Mouse (Mus musculus) neural tube, embryonic 15.5 days (tissue): ENCODE measurements at regions not wholly inside any gene's neighbourhood (a gene's known extent, or its start where the extent isn't known, plus 50 kb on each side); places are given as distances from the start of the nearest gene placed in this dataset.

ENCODE experiments used
- ATAC-seq: fragments of 200-750 bp; cut with Nextera tagmentation; 2 replicates; pipeline ENCODE4 v1.8.0; 2017; ENCODE audit warnings: mild to moderate bottlenecking, moderate TSS enrichment, moderate library complexity; ENCODE audit not compliant: low FRiP score
- H3K27ac ChIP-seq: fragments of 300-500 bp; sonication (generic); replicated peaks from 2 replicates; pipeline ENCODE4 v1.5.1; 2015; ENCODE audit warnings: mild to moderate bottlenecking, inconsistent platforms
- H3K27me3 ChIP-seq: fragments of 300-500 bp; sonication (generic); replicated peaks from 2 replicates; pipeline ENCODE4 v1.6.1; 2015; ENCODE audit warnings: inconsistent platforms
- H3K36me3 ChIP-seq: fragments of 300-500 bp; sonication (generic); 2 replicates; pipeline ENCODE4 v1.6.1; 2015; ENCODE audit warnings: inconsistent platforms
- H3K4me1 ChIP-seq: fragments of 300-500 bp; sonication (generic); 2 replicates; pipeline ENCODE4 v1.6.1; 2015; ENCODE audit warnings: inconsistent platforms
- H3K4me2 ChIP-seq: fragments of 300-500 bp; sonication (generic); 2 replicates; pipeline ENCODE4 v1.6.1; 2015; ENCODE audit warnings: inconsistent platforms, mild to moderate bottlenecking, moderate library complexity
- H3K4me3 ChIP-seq: fragments of 300-500 bp; sonication (generic); replicated peaks from 2 replicates; pipeline ENCODE4 v1.5.1; 2015; ENCODE audit warnings: mild to moderate bottlenecking, inconsistent platforms
- H3K9ac ChIP-seq: fragments of 300-500 bp; sonication (generic); replicated peaks from 2 replicates; pipeline ENCODE4 v1.6.1; 2015; ENCODE audit warnings: mild to moderate bottlenecking, inconsistent platforms
- H3K9me3 ChIP-seq: fragments of 300-500 bp; sonication (generic); replicated peaks from 2 replicates; pipeline ENCODE4 v1.6.1; 2016; ENCODE audit warnings: inconsistent platforms
- WGBS: fragments of 180-500 bp; shearing (Covaris S2); methylation state at CpG from one replicate; pipeline ENCODE4 v1.1.7; 2015; ENCODE audit warnings: mixed read lengths; 5-methylcytosine and 5-hydroxymethylcytosine counted together

GRCm38 (mm10) chr7:70799031-70799766 is 432.7 kb upstream of the Nr2f2 start:
- Histone ChIP-seq H3K27ac (no peak overlapping the region), H3K9me3 (no peaks in the 10 kb centered on the region), H3K4me3 (no peak overlapping the region), H3K27me3 (no peaks in the 10 kb centered on the region), H3K9ac (no peak overlapping the region), H3K36me3 (no peaks in the 10 kb centered on the region), H3K4me1 (no peaks in the 10 kb centered on the region), H3K4me2 (no peak overlapping the region)
- WGBS: 91% methylated on average over 6 of the region's 6 CpGs
- ATAC-seq: no peak

GRCm38 (mm10) chr7:70796038-70796760 is 429.7 kb upstream of the Nr2f2 start:
- Histone ChIP-seq H3K9me3 (no peaks in the 10 kb centered on the region), H3K4me1 (no peaks in the 10 kb centered on the region), H3K36me3 (no peaks in the 10 kb centered on the region), H3K9ac (no peak overlapping the region), H3K27ac (no peak overlapping the region), H3K4me2 (no peak overlapping the region), H3K4me3 (no peak overlapping the region), H3K27me3 (0 out of 2 replicates have a peak, but pooled peaks cover under 1% of the 10 kb centered on the region)
- ATAC-seq: no peak
- 29% methylated on average over 12 of the region's 12 CpGs for WGBS

DNA sequence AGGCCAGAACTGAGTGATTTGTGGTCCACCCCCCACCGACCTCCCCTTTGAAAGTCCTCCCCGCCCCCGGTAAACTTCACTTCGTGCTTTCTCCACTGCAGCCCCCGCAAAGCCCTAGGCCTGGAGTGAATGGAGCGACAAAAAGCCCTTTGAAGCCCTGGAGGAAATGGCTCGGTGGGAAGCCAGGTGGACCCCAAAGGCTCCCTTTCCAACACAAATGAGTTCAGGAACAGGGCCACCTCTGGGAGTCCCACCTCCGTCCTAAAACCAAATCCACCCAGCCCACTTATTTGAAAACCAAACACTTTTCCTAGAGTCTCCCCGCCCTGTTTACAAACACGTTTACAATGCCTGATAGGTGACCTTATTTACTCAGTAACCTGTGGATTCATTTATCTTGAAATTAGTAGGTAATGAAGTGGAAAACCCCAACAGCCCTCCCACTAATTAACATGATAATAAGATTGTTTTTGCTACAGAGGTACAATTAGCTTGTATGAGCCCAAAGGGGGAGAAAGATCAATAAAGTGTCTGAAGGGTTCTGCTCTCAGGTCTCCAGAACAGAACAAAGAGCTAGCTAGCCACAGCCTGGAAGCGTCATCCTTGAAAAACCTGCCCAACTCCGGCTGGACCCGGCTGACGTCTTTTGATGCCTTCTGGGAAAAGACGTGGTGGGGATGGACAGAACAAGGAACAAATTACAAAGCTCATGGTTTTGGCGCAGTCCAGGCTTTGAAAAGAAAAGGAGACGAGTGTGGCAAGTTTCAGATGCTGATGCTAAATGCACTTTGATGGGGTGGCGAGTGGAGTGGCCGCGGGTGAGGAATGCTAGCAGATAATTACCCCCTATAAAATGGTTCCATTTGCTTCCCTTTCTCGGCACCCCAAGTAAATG is 422.6 kb upstream of the Nr2f2 start:
- Histone ChIP-seq H3K4me3 (0 out of 2 replicates have a peak overlapping the region, but pooled peaks have one; percentile 6), H3K27me3 (peaks cover 19% of the 10 kb centered on the region), H3K4me1 (peaks cover 14% of the 10 kb centered on the region), H3K27ac (no peak overlapping the region), H3K9me3 (no peaks in the 10 kb centered on the region), H3K9ac (no peak overlapping the region), H3K4me2 (peak overlapping the region; percentile 36), H3K36me3 (no peaks in the 10 kb centered on the region)
- WGBS: 5% methylated on average over 21 of the region's 21 CpGs
- ATAC-seq: no peak

- no peak for ATAC-seq
- WGBS: 17% methylated on average over 5 of the region's 5 CpGs
- H3K4me2 ChIP-seq: no peak overlapping the region
- H3K4me3 ChIP-seq: no peak overlapping the region
- no peak overlapping the region for H3K27ac ChIP-seq
- H3K9me3 ChIP-seq: no peaks in the 10 kb centered on the region
- no peaks in the 10 kb centered on the region for H3K36me3 ChIP-seq
- H3K27me3 ChIP-seq: peaks cover 19% of the 10 kb centered on the region
- no peak overlapping the region for H3K9ac ChIP-seq
- peaks cover 14% of the 10 kb centered on the region for H3K4me1 ChIP-seq
These were observed 421.4 kb upstream of the Nr2f2 start for GRCm38 (mm10) chr7:70787966-70788365.

DNA sequence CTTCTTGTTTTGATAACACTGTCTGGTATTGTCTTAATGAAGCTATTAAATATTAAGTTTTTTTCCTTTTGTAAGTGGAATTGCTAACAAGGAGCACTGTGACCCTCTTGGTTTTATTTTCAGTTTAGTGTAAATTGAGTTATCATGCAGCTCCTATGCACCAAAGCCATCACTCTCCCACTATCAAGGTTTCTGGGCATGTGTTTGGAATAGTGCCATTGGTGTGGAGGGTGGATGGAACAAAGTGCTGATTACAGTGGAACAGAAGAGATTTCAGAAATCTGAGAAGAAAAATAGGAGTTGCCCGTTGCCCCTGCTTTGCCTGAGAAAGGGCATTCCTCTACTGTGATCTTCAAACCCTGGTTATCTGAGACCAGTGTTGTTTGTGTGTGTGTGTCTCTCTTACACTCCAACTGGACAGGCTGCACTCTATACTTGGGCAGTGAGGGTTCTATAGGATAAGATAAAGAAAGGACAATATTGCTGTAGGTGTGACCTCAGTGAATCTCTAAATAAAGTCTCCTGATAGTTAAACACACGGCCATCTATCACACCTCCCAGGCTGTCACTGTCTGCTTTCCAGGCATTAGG is 414.3 kb upstream of the Nr2f2 start:
- H3K9me3 ChIP-seq: no peaks in the 10 kb centered on the region
- no peak overlapping the region for H3K4me3 ChIP-seq
- H3K9ac ChIP-seq: no peak overlapping the region
- H3K27me3 ChIP-seq: peaks cover 6% of the 10 kb centered on the region; the same call in 1 of the 2 replicates
- no peak overlapping the region for H3K4me2 ChIP-seq
- ATAC-seq: no peak
- H3K27ac ChIP-seq: no peak overlapping the region
- WGBS: 71% methylated on average over 2 of the region's 2 CpGs
- no peaks in the 10 kb centered on the region for H3K36me3 ChIP-seq
- no peaks in the 10 kb centered on the region for H3K4me1 ChIP-seq

GRCm38 (mm10) chr7:70777763-70778162 is 411.2 kb upstream of the Nr2f2 start:
- Histone ChIP-seq H3K36me3 (no peaks in the 10 kb centered on the region), H3K4me2 (no peak overlapping the region), H3K27me3 (no peaks in the 10 kb centered on the region), H3K9me3 (no peaks in the 10 kb centered on the region), H3K4me3 (no peak overlapping the region), H3K4me1 (no peaks in the 10 kb centered on the region), H3K9ac (no peak overlapping the region), H3K27ac (no peak overlapping the region)
- no peak for ATAC-seq
- 15% methylated on average over 4 of the region's 4 CpGs for WGBS

- H3K27me3 ChIP-seq: no peaks in the 10 kb centered on the region
- 44% methylated on average over 6 of the region's 6 CpGs for WGBS
- no peak for ATAC-seq
- no peak overlapping the region for H3K4me2 ChIP-seq
- no peak overlapping the region for H3K27ac ChIP-seq
- no peaks in the 10 kb centered on the region for H3K4me1 ChIP-seq
- H3K4me3 ChIP-seq: no peak overlapping the region
- H3K36me3 ChIP-seq: no peaks in the 10 kb centered on the region
- no peak overlapping the region for H3K9ac ChIP-seq
- no peaks in the 10 kb centered on the region for H3K9me3 ChIP-seq
These were observed 403.1 kb upstream of the Nr2f2 start for GRCm38 (mm10) chr7:70769655-70770054.

- no peaks in the 10 kb centered on the region for H3K9me3 ChIP-seq
- H3K36me3 ChIP-seq: no peaks in the 10 kb centered on the region
- no peak overlapping the region for H3K9ac ChIP-seq
- no peak overlapping the region for H3K4me2 ChIP-seq
- no peak for ATAC-seq
- no peaks in the 10 kb centered on the region for H3K4me1 ChIP-seq
- no peak overlapping the region for H3K4me3 ChIP-seq
- H3K27me3 ChIP-seq: no peaks in the 10 kb centered on the region
- no peak overlapping the region for H3K27ac ChIP-seq
- 82% methylated on average over 5 of the region's 5 CpGs for WGBS
These were observed 401.2 kb upstream of the Nr2f2 start for GRCm38 (mm10) chr7:70767697-70768096.

- Histone ChIP-seq H3K9ac (no peak overlapping the region), H3K9me3 (no peaks in the 10 kb centered on the region), H3K4me3 (no peak overlapping the region), H3K27ac (no peak overlapping the region), H3K27me3 (peaks cover 10% of the 10 kb centered on the region; the same call in 1 of the 2 replicates), H3K4me1 (no peaks in the 10 kb centered on the region), H3K36me3 (no peaks in the 10 kb centered on the region), H3K4me2 (no peak overlapping the region)
- ATAC-seq: no peak
- 96% methylated on average over 3 of the region's 3 CpGs for WGBS
These were observed 390.1 kb upstream of the Nr2f2 start for GRCm38 (mm10) chr7:70756676-70757075.

DNA sequence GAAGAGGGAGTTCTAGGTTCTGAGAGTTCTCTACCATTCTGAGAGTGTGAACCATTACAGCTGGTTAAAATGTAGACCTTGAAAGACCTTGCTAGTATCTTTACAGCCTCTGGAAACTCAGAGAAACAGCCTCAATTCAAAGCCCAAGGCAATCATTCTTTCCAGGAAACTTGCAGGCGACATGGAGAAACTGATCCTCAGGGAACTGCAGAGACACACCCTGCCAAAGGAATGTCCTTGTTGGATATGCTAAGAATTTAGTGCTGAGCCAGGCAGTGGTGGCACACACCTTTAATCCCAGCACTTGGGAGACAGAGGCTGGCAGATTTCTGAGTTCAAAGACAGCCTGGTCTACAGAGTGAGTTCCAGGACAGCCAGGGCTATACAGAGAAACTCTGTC is 388.3 kb upstream of the Nr2f2 start:
- H3K36me3 ChIP-seq: no peaks in the 10 kb centered on the region
- H3K4me2 ChIP-seq: no peak overlapping the region
- H3K9ac ChIP-seq: no peak overlapping the region
- WGBS: 88% methylated on average over 1 of the region's 1 CpGs
- peaks cover 10% of the 10 kb centered on the region; the same call in 1 of the 2 replicates for H3K27me3 ChIP-seq
- ATAC-seq: no peak
- no peak overlapping the region for H3K4me3 ChIP-seq
- no peaks in the 10 kb centered on the region for H3K4me1 ChIP-seq
- H3K27ac ChIP-seq: no peak overlapping the region
- H3K9me3 ChIP-seq: no peaks in the 10 kb centered on the region

DNA sequence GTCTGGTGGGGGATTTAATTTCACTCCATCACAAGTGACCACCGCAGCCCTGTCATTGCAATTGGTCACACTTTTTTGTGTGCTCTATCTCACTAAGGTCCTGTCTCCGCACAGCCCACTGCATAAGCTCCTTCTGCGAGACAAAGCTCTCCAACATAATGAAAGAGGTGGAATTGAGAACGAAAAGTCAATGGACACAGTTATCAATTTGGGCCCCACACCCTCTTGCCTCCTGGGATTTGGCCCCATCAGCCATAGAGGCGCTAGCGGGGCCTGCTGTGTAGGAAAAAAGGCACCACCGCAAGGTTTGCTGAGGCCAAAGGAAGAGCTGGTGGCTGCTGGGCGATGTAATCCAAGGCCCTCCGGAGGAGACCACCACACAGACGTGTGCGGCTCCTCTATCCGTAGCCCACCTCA is 386.3 kb upstream of the Nr2f2 start:
- WGBS: 33% methylated on average over 12 of the region's 12 CpGs
- H3K4me1 ChIP-seq: no peaks in the 10 kb centered on the region
- H3K27ac ChIP-seq: no peak overlapping the region
- peaks cover 10% of the 10 kb centered on the region; the same call in 1 of the 2 replicates for H3K27me3 ChIP-seq
- no peak for ATAC-seq
- no peak overlapping the region for H3K4me3 ChIP-seq
- no peaks in the 10 kb centered on the region for H3K9me3 ChIP-seq
- H3K9ac ChIP-seq: no peak overlapping the region
- H3K36me3 ChIP-seq: no peaks in the 10 kb centered on the region
- no peak overlapping the region for H3K4me2 ChIP-seq
